Mouse (Mus musculus): ENCODE data around the gene Samd4.

DNA sequence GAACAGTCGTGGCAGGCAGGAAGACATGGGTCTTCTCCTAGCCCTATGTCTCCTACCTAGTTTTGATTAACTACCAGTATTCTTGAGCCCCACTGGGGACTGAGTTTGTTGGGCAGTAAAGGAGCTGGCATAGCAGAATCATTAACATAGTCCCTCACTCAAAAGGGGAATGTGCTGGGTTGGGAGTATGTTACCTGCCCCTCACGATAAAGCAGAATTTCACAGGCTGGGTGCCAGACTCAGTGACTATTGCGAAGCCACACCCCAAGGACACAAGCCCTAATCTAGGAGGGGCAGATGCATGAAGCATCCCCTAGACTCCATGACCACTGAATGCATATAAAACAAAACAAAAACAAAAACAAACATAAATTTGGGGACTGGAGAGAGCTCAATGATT is 212.4 kb downstream of the Samd4 start:
- no peak for TF ChIP-seq CTCF (conservative IDR thresholded peaks at IDR 0.05; ENCODE audit: insufficient read depth, insufficient read length, low read depth, low read length)
- no peak for TF ChIP-seq POLR2A (IDR thresholded peaks at IDR 0.05; ENCODE audit: low read depth, low read length)

All from kidney, adult 2 months (tissue).